Mouse (Mus musculus) layer of hippocampus, adult 18-20 months (tissue): ENCODE data around the gene Fbl. TPM values are rescaled to one million over a fixed set of nuclear protein-coding genes. Genes with fewer than 3 reads are reported as not detected.
"Not testable (repeated sequence)": the region's sequence is repeated elsewhere in the genome, so short reads cannot be mapped to it uniquely, and the experiment has no call there.

Experiments used
- DNase-seq, 2 experiments: peaks; one replicate each; pipeline ENCODE4 v3.0.0; 2022; ENCODE audit warnings: low spot score in 2 of 2
- total RNA-seq, 2 experiments: library from RNA; stranded (reverse); gene quantifications; 2 replicates each; pipeline ENCODE4 v1.2.3; 2021

Fbl gene
- total RNA-seq, 2 experiments from 2014 or later, result 43.0 to 46.4 TPM

- no peak for DNase-seq
These were observed 22.0 kb downstream of the Fbl start for GRCm38 (mm10) chr7:28191489-28191888.

- DNase-seq, result no peak
These were observed 22.4 kb downstream of the Fbl start for GRCm38 (mm10) chr7:28191903-28192302.

GRCm38 (mm10) chr7:28195414-28196098 is 26.0 kb downstream of the Fbl start:
- no peak for DNase-seq

- no peak for DNase-seq
These were observed 27.0 kb downstream of the Fbl start for GRCm38 (mm10) chr7:28196528-28196927.

GRCm38 (mm10) chr7:28199054-28199453 is 29.5 kb downstream of the Fbl start:
- no peak for DNase-seq

- DNase-seq, result no peak
These were observed 33.9 kb downstream of the Fbl start for GRCm38 (mm10) chr7:28203207-28204108.

- DNase-seq, result no peak
These were observed 36.6 kb downstream of the Fbl start for GRCm38 (mm10) chr7:28206044-28206600.

GRCm38 (mm10) chr7:28208396-28208987 is 39.0 kb downstream of the Fbl start:
- DNase-seq, result no peak

- DNase-seq, result peak; percentile 61 to 82
These were observed 39.5 kb downstream of the Fbl start for GRCm38 (mm10) chr7:28208988-28209508.

- no peak for DNase-seq
These were observed 41.2 kb downstream of the Fbl start for GRCm38 (mm10) chr7:28210731-28211130.

- peak in 1 of 2 experiments; percentile 53 for DNase-seq
These were observed 44.6 kb downstream of the Fbl start for GRCm38 (mm10) chr7:28214142-28214541.

GRCm38 (mm10) chr7:28215950-28216349 is 46.4 kb downstream of the Fbl start:
- DNase-seq, result not testable (repeated sequence)

GRCm38 (mm10) chr7:28217811-28218210 is 48.3 kb downstream of the Fbl start:
- DNase-seq, result not testable (repeated sequence)

- peak in 1 of 2 experiments; percentile 61 for DNase-seq
These were observed 49.6 kb downstream of the Fbl start for GRCm38 (mm10) chr7:28218951-28219740.

- DNase-seq, result not testable (repeated sequence)
These were observed 57.3 kb downstream of the Fbl start for GRCm38 (mm10) chr7:28226836-28227235.

GRCm38 (mm10) chr7:28227421-28227820 is 57.9 kb downstream of the Fbl start:
- not testable (repeated sequence) for DNase-seq
